Mouse (Mus musculus) adipocyte (in vitro differentiated cells): ENCODE results near the gene Dync2li1.

Source experiments
- DNase-seq: peaks from one replicate; pipeline ENCODE4 v3.0.0-alpha.2; 2016; ENCODE audit warnings: low spot score

Gene Dync2li1

GRCm38 (mm10) chr17:84684284-84684683 is 58.0 kb downstream of the Dync2li1 start:
- no peak for DNase-seq

- peak; percentile 50 for DNase-seq
Measured at GRCm38 (mm10) chr17:84685286-84685685, 59.0 kb downstream of the Dync2li1 start.

- DNase-seq: no peak
Measured at GRCm38 (mm10) chr17:84687994-84688393, 61.7 kb downstream of the Dync2li1 start.

GRCm38 (mm10) chr17:84688834-84689233 is 62.5 kb downstream of the Dync2li1 start:
- DNase-seq: no peak

GRCm38 (mm10) chr17:84689316-84689715 is 63.0 kb downstream of the Dync2li1 start:
- peak; percentile 30 for DNase-seq

- peak; percentile 86 for DNase-seq
Measured at GRCm38 (mm10) chr17:84690111-84690510, 63.8 kb downstream of the Dync2li1 start.

GRCm38 (mm10) chr17:84693741-84694140 is 67.4 kb downstream of the Dync2li1 start:
- no peak for DNase-seq

- DNase-seq: no peak
Measured at GRCm38 (mm10) chr17:84696537-84696936, 70.2 kb downstream of the Dync2li1 start.

GRCm38 (mm10) chr17:84698727-84699126 is 72.4 kb downstream of the Dync2li1 start:
- DNase-seq: peak; percentile 66
